Mouse (Mus musculus) G1E-ER4 (cell line): ENCODE results near the gene Wdr18. TPM values are rescaled to one million over a fixed set of nuclear protein-coding genes. Genes with fewer than 3 reads are reported as not detected.

Experiments
- GATA1 ChIP-seq: IDR thresholded peaks from one replicate; pipeline ENCODE4 v1.8.0; 2012; ENCODE audit warnings: low read length, inconsistent platforms
- polyA plus RNA-seq: library from polyadenylated mRNA; stranded (reverse); fragments of >175 nt; gene quantifications from 2 replicates; pipeline ENCODE4 v1.2.3, GENCODE M21; 2012

The Wdr18 gene
- polyA plus RNA-seq, 1 experiment = 85.4 TPM

DNA sequence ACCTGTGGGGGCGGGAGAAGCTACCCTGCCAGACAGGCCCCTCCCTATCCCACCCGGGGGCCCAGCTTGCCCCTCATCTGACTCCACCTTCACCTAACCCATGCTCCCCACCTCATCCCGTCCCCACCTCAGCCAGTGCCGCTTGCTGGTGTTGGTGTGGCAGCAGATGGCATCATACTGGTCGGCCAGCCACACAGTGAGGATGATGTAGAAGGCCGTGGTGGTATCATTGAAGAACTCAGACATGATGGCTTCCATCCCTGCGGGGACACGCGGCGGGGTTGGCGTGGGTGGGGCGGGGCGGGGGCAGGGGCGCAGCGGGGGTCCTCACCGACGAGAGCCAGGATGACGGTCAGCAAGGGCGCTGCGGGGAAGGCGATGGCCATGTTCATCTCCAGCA is 18.1 kb downstream of the Wdr18 start:
- no peak for TF ChIP-seq GATA1

DNA sequence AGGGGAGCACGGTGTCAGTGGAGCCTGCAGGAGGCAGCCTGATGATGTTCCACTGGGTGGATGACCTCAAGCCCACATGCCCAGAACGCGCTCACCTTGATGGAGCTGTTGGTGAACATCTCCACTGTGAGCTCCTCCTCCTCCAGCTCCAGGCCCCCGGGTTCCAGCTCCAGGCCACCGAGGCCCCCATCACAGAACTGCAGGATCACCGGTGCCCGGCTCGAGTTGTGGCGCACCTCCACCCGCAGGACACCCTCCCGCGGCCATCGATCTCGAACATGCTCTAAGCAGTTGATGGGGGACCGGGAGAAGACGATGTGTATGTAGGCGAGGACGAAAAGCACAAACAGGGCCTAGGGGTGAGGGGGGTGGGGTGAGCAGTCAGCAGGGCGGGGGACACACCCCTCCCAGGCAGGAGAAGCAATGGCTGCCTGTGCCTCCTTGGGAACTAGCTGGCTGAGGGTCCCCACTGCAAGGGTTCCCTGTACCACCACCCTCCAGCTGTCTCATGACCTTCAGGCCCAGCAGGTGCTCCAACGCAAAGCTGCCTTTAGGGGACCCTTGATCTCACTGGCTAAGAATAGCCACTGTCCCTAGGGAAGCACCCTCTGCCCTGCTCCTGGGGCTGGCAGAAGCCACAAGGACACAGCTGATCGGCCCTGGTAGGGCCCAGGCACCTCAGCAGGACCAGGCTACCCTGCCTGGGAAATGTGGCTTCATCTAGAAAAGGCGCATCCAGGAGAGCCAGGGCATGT is 19.6 kb downstream of the Wdr18 start:
- no peak for TF ChIP-seq GATA1

DNA sequence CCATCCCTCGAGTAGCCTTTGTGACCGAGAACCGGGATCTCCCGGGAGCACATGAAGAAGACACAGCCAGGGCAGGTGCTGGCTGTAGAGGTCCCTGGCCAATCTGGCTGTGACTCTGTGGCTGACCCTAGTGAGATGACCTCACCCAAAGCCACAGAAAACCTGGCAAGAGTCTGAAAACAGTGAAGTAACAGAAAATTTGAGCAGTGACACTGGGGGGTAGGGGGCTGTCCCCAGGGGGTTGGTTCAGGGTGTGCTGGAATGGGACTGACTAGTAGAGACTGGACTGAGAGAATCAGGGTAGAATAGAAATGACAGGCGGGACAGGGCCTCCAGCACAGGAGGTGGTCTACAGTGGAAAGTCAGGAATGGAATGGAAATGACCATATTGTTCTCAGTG is 23.3 kb downstream of the Wdr18 start:
- TF ChIP-seq GATA1 = no peak

DNA sequence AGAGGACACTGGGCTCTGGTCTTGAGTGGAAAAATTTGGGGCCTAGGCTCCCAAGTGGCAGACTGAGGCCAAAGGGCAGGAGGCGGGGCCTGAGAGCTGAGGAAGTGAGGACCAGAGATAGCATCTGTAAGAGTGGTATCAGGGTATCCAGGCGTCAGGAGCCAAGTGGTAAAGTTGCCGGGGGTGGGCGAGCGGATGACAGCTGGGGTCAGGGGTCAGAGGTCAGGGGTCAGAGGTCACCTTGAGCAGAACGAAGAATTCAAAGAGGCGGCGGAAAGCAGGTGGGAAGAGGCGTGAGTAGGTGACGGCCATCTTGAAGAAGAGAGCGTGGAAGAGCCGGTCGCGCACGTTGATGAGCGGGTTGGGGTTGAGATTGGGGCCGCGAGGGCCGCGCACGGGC is 23.7 kb downstream of the Wdr18 start:
- no peak for TF ChIP-seq GATA1

DNA sequence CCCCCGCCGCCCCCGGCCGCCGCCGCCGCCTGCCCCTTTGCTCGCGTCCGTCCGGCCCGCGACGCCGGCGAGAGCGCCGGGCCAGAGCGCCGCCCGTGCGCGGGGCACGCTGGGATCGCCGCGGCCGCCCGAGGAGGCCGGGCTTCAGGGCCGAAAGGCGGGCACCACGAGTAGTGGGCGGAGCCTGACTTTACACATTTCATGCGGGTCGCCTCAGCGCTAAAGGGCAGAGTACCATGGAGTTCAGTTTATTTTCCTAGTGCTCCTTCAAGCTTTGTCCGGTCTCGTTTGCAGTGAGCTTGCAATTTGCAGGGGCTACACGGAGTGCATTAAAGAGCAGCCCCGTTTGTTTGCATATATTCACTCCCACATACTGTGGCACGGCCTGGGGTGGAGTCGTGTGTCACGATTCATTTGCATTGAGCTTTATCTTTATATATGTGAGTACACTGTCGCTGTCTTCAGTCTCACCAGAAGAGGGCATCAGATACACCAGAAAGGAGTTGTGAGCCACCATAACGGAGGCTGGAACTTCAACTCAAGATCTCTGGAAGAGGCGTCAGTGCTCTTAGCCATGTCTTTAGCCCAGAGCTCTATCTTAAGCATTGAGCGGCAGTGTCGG is 24.4 kb downstream of the Wdr18 start, which contains the start of gene Tmem259:
TSS of gene Tmem259 (minus strand) at position 136 of the 622 bp plus-strand sequence.
- no peak for TF ChIP-seq GATA1

DNA sequence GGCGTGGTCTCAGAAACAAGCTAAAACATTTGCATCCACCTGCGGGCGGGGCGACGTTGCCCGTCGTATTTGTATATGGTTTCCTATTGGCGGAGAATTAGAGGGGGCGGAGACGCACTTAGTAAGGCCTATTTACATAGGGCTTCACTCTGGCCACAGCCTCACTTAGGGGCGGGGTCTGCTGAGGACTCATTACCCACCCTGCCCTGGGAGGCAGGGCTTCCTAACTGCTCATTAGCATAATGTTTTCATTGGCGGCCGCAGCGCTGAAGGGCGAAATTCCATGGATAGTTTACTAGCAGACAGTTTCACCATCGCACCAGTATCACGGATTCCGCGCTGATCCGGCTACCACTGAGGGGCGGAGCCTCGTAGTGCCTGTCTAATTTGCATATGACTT is 24.9 kb downstream of the Wdr18 start:
- TF ChIP-seq GATA1 = no peak

DNA sequence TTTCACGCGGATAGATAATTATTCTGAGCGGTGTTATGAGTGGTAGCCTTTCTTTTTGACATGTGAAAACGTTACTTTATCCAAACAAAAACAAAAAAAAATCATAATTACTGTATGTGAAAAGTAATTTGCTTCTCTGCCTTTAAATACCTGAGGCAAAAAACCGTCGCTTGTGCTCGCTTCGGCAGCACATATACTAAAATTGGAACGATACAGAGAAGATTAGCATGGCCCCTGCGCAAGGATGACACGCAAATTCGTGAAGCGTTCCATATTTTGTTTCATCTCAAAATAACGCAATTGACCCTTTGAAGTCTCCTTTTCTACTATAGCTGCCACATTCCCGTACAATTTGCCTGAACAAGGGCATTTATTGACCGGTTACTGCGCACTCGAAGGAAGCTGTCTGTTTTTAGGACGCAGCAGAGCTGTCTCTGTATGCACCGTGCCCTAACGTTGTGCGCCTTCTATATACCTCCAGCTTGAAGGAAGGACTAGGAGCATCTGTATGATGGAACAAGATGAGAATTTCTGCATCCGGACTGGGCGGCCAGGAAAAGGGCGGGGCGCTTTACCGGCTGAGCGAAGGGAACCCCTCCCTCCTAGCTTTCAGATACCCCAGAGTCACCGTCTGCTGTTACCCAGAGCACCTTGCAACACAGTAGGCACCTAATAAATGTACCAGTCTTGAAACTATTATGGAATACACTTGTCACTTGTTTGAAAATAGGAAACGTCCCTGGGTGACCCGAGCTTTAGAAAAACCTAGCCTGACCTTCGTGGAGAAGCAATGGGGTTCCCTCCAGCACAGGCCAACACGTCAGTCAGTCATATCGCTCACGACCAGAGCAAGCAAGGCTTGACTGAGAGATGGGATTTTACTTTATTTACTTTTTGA is 25.6 kb downstream of the Wdr18 start:
- TF ChIP-seq GATA1 = no peak

DNA sequence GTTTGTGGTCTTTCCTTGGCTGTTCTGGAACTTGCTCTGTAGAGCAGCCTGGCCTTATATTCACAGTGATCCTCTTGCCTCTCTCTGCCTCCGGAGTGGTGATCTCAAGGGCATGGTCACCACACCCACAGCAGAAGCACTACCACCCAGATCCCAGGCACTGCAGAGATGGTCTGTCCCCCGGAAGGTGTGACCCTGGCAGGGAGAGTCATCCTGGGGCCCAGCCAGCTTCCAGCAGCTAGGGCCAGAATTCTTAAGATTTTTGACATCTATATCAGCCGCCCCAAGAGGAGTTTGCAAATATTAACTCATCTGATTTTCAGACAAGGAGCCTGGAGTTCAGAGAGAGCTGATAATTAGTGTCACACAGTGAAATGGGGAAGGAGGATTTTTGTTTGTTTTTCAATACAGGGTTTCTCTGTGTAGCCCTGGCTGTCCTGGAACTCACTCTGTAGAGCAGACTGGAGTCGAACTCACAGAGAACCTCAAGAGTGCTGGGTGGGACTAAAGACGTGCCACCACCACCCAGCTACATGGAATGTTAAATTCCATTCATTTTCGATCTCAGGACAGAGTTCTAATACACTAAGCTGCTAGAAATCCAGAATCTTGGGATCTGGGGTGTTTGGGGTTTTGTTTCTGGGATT is 26.4 kb downstream of the Wdr18 start:
- no peak for TF ChIP-seq GATA1

DNA sequence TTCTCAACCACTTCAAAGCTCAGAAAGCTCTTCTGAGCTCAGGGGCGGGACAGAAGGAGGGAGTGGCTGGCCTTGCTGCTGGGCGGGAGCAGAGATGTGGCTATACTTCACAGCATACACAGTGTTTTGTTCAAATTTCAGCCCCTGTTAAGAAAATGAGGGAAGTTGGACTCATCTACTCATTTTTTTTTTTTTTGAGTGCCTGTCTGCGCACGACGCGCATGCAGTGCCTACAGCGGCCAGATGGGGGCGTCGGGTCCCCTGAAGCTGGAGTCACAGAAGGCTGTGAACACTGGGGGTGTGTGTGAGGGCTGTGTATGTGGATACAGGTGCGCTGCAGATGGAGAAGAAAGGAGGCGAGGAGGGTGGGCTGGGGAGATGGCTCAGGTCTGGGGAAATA is 27.0 kb downstream of the Wdr18 start:
- no peak for TF ChIP-seq GATA1

DNA sequence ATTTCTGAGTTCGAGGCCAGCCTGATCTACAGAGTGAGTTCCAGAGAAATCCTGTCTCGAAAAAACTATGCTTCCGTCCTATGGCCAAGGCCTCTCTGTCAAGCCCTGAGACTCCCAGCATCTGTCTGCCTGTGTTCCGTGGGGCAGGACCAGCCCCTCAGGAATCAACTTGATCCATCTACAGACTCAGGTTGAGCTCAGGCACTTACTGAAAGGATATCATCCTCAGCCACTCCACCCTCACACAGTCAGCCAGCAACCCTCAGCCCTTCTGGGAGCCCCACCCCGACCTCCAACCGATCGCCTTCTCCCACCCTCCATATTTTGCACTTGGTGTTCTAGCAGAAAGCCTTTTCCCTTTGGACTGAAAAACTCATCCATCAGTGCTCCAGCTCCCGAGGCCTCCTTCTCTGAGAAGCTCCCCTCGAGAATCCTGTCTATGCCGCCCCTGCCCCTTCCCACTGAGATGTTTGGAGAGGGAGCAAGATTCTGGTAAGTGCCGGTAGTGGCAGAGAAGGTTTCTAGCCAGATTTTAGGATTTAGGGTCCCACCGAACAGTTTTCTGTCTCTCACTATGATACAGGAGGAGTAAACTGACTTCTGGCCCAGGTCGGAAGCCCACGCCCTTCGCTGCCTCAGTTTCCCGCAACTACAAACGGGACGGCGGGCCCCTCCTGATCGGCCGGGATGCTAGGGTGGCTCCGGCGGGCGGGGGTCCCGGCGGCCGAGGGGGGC is 28.0 kb downstream of the Wdr18 start:
- no peak for TF ChIP-seq GATA1

DNA sequence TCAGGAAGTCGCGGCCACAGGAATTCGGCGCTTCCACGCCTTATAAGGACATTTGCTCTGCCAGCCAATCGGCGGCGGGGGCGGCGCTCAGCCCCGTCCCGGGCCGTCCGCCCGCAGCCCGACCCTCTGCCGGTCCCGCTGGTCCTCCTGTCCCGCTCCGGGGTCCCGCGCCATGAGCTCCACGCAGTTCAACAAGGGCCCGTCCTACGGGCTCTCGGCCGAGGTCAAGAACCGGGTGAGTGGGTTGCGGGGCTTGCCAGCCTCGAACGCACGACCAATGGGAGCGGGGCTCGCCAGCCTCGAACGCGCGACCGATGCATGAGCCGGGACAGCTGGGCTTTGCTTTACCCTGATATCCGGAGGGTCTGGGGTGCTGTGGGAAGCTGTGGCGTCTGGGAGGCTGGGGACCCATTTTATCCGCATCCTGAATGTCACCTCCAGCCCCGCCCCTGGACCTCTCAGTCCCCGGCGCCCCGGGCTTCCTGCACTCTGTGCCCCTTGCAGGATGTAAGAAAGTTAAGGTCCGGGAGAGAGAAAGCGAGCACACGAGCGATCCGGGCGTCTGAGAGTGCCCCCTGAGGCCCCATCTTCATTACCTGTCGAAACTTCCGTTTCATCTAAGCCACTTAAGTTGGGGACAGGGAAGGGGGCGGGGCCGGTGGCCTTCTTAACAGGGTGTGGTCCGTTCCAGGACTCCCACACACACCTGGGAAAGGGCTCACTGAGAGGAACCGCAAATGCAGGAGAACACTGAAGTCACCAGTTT is 28.7 kb downstream of the Wdr18 start, which contains the start of gene Cnn2:
TSS of gene Cnn2 (plus strand) at position 79 of the 766 bp plus-strand sequence.
- TF ChIP-seq GATA1 = no peak

DNA sequence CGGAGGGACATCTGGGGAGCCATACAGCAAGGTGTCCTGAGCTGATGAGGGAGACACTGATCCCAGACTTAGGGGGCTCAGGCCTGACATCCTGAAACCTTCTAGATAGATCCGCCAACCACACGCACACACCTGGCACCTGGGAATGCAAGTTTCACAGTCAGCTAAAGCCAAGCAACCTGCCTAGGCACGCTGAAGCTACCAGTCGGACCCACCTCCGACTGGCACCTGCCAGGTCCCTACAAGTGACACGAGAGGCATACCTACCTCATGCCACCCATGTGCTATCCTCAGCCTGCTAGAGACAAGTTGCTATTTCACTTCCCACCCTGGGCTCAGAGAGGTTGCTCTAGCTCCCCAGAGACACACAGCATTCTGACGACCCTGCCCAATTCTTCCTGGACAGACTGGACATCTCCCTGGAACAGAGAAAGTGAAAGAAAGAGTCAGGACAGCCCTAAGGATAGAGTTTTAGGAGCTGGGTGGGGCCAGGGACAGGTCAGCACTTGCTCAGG is 29.4 kb downstream of the Wdr18 start:
- TF ChIP-seq GATA1 = no peak

DNA sequence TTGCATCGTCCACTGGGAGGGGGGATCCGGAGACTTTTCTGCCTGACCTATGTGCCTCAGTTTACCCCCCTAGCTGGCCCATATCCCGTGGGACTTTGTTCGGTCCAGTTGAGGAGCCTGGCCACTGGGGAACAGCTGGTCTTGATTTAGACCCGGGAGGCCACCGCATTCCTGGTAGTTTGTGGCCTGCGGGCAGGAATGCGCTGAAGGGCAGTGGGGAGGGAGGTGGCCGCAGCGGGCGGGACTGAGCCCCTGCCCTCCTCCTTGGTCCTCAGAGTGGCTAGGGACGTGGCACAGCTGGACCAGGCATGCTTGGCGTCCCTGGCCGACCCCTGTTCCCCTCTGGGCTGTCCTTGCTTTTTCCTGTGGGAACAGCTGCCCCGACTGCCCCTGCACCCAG is 29.9 kb downstream of the Wdr18 start:
- TF ChIP-seq GATA1 = no peak

DNA sequence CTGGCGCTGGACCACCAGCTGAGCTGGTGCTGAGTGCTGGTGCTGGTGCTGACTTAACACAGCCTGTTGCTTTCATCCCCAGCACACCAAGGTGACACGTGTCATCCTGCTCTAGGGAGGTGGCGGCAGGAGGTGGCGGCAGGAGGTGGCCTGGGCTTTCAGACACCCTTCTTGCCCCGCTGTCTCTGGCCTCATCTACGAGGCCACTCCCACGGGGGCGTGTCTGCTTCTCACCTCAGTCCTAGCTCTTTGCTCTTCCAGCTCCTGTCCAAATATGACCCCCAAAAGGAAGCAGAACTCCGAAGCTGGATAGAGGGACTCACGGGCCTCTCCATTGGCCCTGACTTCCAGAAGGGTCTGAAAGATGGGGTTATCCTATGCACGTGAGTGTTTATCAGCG is 31.1 kb downstream of the Wdr18 start:
- TF ChIP-seq GATA1 = no peak
